Mouse (Mus musculus): ENCODE results near the gene Igdcc4. TPM values are rescaled to one million over a fixed set of nuclear protein-coding genes. Genes with fewer than 3 reads are reported as not detected.

The Igdcc4 gene
- polyA plus RNA-seq, 1 experiment from 2014 or later = 15.2 TPM

DNA sequence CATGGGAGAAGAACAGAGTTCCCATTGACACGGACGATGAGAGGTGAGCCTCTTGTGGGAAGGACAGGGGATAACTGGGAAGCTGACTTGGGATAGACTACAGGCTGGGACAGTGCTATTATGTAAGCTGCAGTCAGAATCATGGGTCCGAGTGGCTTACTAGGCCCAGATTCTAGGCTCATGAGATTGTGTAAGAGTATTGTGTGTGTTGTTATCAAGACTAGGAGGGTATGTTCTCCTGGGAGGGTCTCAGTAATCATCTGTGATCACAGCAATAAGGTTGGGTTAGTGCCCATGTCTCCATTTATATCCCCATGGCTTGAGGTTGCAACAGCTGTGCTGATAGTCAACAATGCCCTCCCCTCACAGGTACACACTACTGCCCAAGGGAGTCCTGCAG is 76.2 kb downstream of the Igdcc4 start:
- no peak overlapping the region for H3K9ac ChIP-seq (replicated peaks; ENCODE audit: low read depth, low read length)

DNA sequence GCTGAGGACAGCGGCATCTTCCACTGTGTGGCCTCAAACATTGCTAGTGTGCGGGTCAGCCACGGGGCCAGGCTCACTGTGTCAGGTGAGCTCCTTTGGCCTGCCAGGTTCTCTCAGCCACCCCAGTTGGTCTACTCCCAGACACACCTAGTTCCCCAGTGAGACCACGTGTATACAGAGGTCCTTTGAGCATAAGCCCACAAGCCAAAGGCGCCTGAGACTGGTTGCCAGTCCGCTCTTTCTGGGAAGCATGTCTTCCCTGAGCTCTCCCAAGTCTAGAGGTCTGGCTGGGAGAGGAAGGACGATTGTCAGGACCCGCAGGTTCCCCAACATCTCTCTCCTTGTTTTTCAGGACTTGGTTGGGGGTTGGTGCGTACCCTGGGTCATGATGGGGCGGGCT is 76.6 kb downstream of the Igdcc4 start:
- peak overlapping the region; percentile 24; the same call in 1 of the 2 replicates for H3K9ac ChIP-seq (replicated peaks; ENCODE audit: low read depth, low read length)
- peaks cover 61% of the 10 kb centered on the region for H3K4me1 ChIP-seq (replicated peaks; ENCODE audit: control insufficient read depth, insufficient read depth, low read length)
- no peaks in the 10 kb centered on the region for H3K9me3 ChIP-seq (ENCODE audit: control insufficient read depth, low read length)
- no peak for ATAC-seq
- WGBS = 46% methylated on average over 10 of the region's 10 CpGs
- H3K27ac ChIP-seq (ENCODE audit: low read length) = peak overlapping the region; percentile 70
- H3K4me3 ChIP-seq (replicated peaks; ENCODE audit: low read length) = no peak overlapping the region
- no peak overlapping the region; the same call in 1 of the 2 replicates for H3K4me2 ChIP-seq (ENCODE audit: low read length)
- no peaks in the 10 kb centered on the region; the same call in 1 of the 2 replicates for H3K36me3 ChIP-seq (ENCODE audit: control insufficient read depth, insufficient read depth)
- H3K27me3 ChIP-seq (replicated peaks; ENCODE audit: control insufficient read depth, insufficient read depth, low read length) = no peaks in the 10 kb centered on the region

More for the DNA sequence above, 76.2 kb downstream of the Igdcc4 start:
- no peaks in the 10 kb centered on the region; the same call in 1 of the 2 replicates for H3K36me3 ChIP-seq (ENCODE audit: control insufficient read depth, insufficient read depth)
- WGBS = 62% methylated on average over 3 of the region's 3 CpGs
- ATAC-seq = no peak
- H3K4me3 ChIP-seq (replicated peaks; ENCODE audit: low read length) = no peak overlapping the region
- H3K27me3 ChIP-seq (replicated peaks; ENCODE audit: control insufficient read depth, insufficient read depth, low read length) = no peaks in the 10 kb centered on the region
- H3K4me2 ChIP-seq (ENCODE audit: low read length) = no peak overlapping the region
- H3K27ac ChIP-seq (ENCODE audit: low read length) = peak overlapping the region; percentile 34; the same call in 1 of the 2 replicates
- no peaks in the 10 kb centered on the region for H3K9me3 ChIP-seq (ENCODE audit: control insufficient read depth, low read length)
- H3K4me1 ChIP-seq (replicated peaks; ENCODE audit: control insufficient read depth, insufficient read depth, low read length) = peaks cover 61% of the 10 kb centered on the region

DNA sequence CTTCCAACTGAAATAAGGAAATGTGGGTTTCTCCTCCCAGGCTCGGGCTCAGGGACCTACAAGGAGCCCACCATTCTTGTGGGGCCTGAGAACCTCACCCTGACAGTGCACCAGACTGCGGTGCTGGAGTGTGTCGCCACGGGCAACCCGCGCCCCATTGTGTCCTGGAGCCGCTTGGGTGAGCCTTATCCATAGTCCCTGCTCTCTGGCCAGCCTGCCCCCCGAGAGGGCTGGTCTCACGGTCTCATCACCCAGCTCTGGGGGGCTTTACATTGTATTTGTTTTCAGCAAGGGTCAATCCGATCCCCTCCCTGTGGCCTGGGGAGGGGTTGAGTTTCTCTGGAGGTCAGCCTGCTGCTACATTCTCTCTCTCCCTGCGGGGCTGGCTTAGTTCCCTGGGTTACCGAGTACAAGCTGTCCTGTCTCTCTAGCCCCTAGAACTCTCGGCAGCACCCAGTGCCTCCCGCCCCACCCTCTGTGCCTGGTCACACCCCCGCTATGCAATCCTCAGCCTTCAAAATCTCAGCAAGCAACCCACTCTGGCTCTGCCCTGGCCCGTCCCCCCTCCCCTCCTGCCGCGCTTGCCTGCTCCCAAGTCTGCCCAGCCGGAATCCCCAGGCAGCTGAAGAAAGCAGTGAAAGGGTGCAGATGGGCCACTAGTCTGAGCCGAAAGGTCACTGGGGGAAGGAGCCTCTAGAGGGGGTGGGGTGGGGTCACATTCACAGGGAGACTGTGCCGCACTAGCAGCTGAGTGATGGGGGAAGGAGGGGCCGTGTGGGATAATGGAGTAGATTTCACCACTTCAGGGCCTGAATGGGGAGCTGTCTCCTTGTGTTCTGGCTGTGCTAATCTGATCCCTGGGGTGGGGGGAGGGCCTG is 77.3 kb downstream of the Igdcc4 start:
- 3% methylated on average over 22 of the region's 22 CpGs for WGBS
- Histone ChIP-seq H3K9ac (replicated peaks; ENCODE audit: low read depth, low read length) (peak overlapping the region; percentile 24), H3K27me3 (replicated peaks; ENCODE audit: control insufficient read depth, insufficient read depth, low read length) (no peaks in the 10 kb centered on the region), H3K4me2 (ENCODE audit: low read length) (peak overlapping the region; percentile 36), H3K27ac (ENCODE audit: low read length) (peak overlapping the region; percentile 70), H3K36me3 (ENCODE audit: control insufficient read depth, insufficient read depth) (no peaks in the 10 kb centered on the region; the same call in 1 of the 2 replicates), H3K4me3 (replicated peaks; ENCODE audit: low read length) (no peak overlapping the region), H3K9me3 (ENCODE audit: control insufficient read depth, low read length) (no peaks in the 10 kb centered on the region), H3K4me1 (replicated peaks; ENCODE audit: control insufficient read depth, insufficient read depth, low read length) (peaks cover 61% of the 10 kb centered on the region)
- ATAC-seq = peak; percentile 72

DNA sequence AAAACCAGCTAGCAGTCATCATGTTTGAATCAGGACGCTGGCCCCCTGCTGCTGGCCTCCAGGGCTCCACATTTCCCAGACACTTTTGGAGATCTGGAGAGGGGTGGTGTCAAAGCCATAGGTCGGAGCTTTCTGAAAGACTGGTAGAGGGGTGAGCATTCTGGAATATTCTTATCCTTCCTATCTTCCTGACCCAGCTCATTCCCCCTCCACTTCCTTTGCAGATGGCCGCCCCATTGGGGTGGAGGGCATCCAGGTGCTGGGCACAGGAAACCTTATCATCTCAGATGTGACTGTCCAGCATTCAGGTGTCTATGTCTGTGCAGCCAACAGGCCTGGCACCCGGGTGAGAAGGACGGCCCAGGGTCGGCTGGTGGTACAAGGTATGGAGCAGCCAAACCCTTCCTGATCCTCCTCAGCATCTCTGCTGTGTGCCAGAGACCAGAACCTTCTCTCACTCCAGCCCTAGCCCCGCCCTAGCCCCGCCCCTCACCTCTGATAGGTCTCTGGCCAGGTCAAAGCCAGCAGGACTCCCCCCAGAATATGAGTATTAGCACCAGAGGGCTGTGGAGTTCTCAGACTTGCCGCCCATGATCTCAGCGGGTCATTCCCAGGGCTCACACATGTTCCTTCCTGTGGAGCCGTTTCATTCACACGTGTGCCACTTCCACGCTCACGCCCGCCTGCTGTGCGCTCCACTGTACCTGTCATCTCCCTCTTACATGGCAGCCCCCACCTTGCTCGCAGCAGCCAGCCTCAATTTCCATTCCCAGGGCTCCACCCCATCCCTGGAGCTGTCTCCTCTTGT is 78.7 kb downstream of the Igdcc4 start:
- no peak overlapping the region for H3K4me3 ChIP-seq (replicated peaks; ENCODE audit: low read length)
- no peaks in the 10 kb centered on the region for H3K9me3 ChIP-seq (ENCODE audit: control insufficient read depth, low read length)
- peaks cover 60% of the 10 kb centered on the region for H3K4me1 ChIP-seq (replicated peaks; ENCODE audit: control insufficient read depth, insufficient read depth, low read length)
- no peak for ATAC-seq
- H3K9ac ChIP-seq (replicated peaks; ENCODE audit: low read depth, low read length) = peak overlapping the region; percentile 30
- H3K27ac ChIP-seq (ENCODE audit: low read length) = no peak overlapping the region; the same call in 1 of the 2 replicates
- H3K4me2 ChIP-seq (ENCODE audit: low read length) = no peak overlapping the region
- H3K36me3 ChIP-seq (ENCODE audit: control insufficient read depth, insufficient read depth) = no peaks in the 10 kb centered on the region; the same call in 1 of the 2 replicates
- 35% methylated on average over 17 of the region's 17 CpGs for WGBS
- H3K27me3 ChIP-seq (replicated peaks; ENCODE audit: control insufficient read depth, insufficient read depth, low read length) = no peaks in the 10 kb centered on the region

Other genes with a start within 250 kb of the Igdcc4 start
- gene Slc24a1, start 149.9 kb upstream of the Igdcc4 start, polyA plus RNA-seq (2015; fragmentation: Nextera tagmentation; extraction: Ambion mirVana) = 0.10 and 0.25 TPM in 2 replicates
- gene Ints14, start 140.6 kb upstream of the Igdcc4 start, polyA plus RNA-seq (2015; fragmentation: Nextera tagmentation; extraction: Ambion mirVana) = 43.2 and 48.1 TPM in 2 replicates
- gene Hacd3, start 79.8 kb upstream of the Igdcc4 start, polyA plus RNA-seq (2015; fragmentation: Nextera tagmentation; extraction: Ambion mirVana) = 202 and 214 TPM in 2 replicates
- 46.4 and 48.7 TPM in 2 replicates for gene Dpp8, start 69.1 kb upstream of the Igdcc4 start, polyA plus RNA-seq (2015; fragmentation: Nextera tagmentation; extraction: Ambion mirVana)
- 8.3 and 8.5 TPM in 2 replicates for gene Igdcc3, start 39.7 kb downstream of the Igdcc4 start, polyA plus RNA-seq (2015; fragmentation: Nextera tagmentation; extraction: Ambion mirVana)
- 5.4 and 6.6 TPM in 2 replicates for gene Parp16, start 93.9 kb downstream of the Igdcc4 start, polyA plus RNA-seq (2015; fragmentation: Nextera tagmentation; extraction: Ambion mirVana)
- 0.18 and 0.20 TPM in 2 replicates for gene Cilp, start 163.7 kb downstream of the Igdcc4 start, polyA plus RNA-seq (2015; fragmentation: Nextera tagmentation; extraction: Ambion mirVana)
- gene Clpx, start 192.8 kb downstream of the Igdcc4 start, polyA plus RNA-seq (2015; fragmentation: Nextera tagmentation; extraction: Ambion mirVana) = 45.0 and 48.0 TPM in 2 replicates
- gene Pdcd7, start 244.6 kb downstream of the Igdcc4 start, polyA plus RNA-seq (2015; fragmentation: Nextera tagmentation; extraction: Ambion mirVana) = 8.6 and 9.6 TPM in 2 replicates

Measured in forebrain, embryonic 16.5 days (tissue).